Mouse (Mus musculus) liver, embryonic 14.5 days (tissue): Measurements from ENCODE around the gene Car11.

Experiments used
- CTCF ChIP-seq: IDR thresholded peaks from 2 replicates; pipeline ENCODE4 v1.5.1; 2016; ENCODE audit warnings: antibody characterized with exemption, low read depth, control low read depth
- EP300 ChIP-seq: IDR thresholded peaks from 2 replicates; pipeline ENCODE4 v1.6.1; 2016; ENCODE audit warnings: antibody characterized with exemption, low read depth

DNA sequence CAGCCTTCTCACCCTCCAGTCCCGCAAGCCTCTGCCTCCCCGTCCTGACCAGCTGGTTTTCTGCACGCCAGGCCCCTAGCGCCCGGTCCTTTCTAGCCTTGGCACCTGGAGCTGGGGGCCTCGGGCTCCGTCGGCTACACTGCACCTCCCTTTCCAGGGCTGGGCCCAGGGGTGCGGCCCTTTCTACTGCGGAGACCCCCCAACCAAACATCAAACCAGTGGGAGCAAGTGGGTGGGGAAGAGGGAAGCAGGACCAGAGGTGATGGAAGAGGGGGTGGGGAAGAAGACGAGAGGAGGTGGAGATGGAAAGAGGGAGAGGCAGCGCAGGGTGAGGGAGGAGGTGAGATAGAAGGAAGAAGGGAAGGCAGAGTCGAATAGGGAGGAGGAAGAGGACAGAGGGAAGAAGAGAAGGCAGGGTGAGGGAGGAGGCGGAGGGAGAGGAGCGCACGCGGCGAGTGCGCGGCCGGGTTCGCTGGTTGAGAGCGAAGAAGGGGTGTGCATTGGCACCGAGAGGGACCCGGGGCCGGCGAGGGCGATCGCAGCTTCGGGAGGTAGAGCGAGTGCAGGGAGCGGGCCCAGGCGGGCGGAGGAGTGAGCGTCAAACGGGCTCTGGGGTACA, at the start of gene Car11:
- TF ChIP-seq CTCF = no peak
- no peak for TF ChIP-seq EP300
